Mouse (Mus musculus) embryonic fibroblast, embryonic 13.5 days (primary cell): ENCODE data around the gene Sfxn3. TPM values are rescaled to one million over a fixed set of nuclear protein-coding genes. Genes with fewer than 3 reads are reported as not detected.
"Not testable (repeated sequence)": the region's sequence is repeated elsewhere in the genome, so short reads cannot be mapped to it uniquely, and the experiment has no call there.

Experiments
- H3K27ac ChIP-seq: 2 replicates; pipeline ENCODE4 v1.5.1; 2012; ENCODE audit warnings: low read length, control low read depth, inconsistent platforms; ENCODE audit not compliant: insufficient read depth
- H3K4me1 ChIP-seq: 2 replicates; pipeline ENCODE4 v1.6.1; 2011; ENCODE audit warnings: low read length; ENCODE audit not compliant: control insufficient read depth, insufficient read depth
- H3K4me3 ChIP-seq: 2 replicates; pipeline ENCODE4 v1.5.1; 2011; ENCODE audit warnings: mild to moderate bottlenecking, control low read depth, low read length; ENCODE audit not compliant: insufficient read depth
- CTCF ChIP-seq: IDR thresholded peaks from 2 replicates; pipeline ENCODE4 v1.5.1; 2011; ENCODE audit warnings: mild to moderate bottlenecking, control low read depth, low read length, moderate library complexity, borderline replicate concordance; ENCODE audit not compliant: insufficient read depth
- POLR2A ChIP-seq: IDR thresholded peaks from 2 replicates; pipeline ENCODE4 v1.6.1; 2011; ENCODE audit warnings: low read depth, mild to moderate bottlenecking, control low read depth, low read length, moderate library complexity
- polyA plus RNA-seq: library from polyadenylated mRNA; stranded (reverse); fragments of >200 nt; gene quantifications from 2 replicates; pipeline ENCODE4 v1.2.4, GENCODE M21; 2011; ENCODE audit warnings: low read depth; ENCODE audit not compliant: missing spikeins, insufficient read length

Gene Sfxn3
- polyA plus RNA-seq, 1 experiment = 96.8 TPM

- no peak for TF ChIP-seq CTCF
- TF ChIP-seq POLR2A = no peak
- H3K4me1 ChIP-seq = no peaks in the 10 kb centered on the region
- no peak overlapping the region for H3K27ac ChIP-seq
These were observed 18.6 kb upstream of the Sfxn3 start for GRCm38 (mm10) chr19:45028746-45029145.

DNA sequence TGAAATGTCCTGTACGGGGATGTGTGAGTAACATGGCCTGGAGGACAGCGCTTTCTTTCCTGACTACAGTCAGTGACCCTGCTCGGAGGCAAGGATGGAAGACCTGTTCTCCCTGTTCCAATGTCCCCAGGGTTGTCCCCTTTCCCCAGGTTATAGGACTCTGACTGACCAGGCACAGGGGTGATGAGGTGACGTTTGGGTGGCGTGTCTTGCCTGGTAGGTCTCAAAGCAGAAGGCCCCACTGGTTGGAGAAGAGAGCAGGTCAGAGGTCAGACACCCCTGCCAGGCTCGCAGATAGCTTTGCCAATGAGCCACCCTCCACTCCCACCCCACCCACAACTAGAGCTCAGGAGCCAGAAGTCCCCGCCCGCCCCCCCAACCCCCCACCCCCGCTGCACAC, 17.7 kb upstream of the Sfxn3 start:
- H3K4me1 ChIP-seq = no peaks in the 10 kb centered on the region
- TF ChIP-seq CTCF (no peak), POLR2A (no peak)
- H3K4me3 ChIP-seq = no peak overlapping the region
- no peak overlapping the region for H3K27ac ChIP-seq

More at GRCm38 (mm10) chr19:45028746-45029145, 18.6 kb upstream of the Sfxn3 start:
- H3K4me3 ChIP-seq = no peak overlapping the region

DNA sequence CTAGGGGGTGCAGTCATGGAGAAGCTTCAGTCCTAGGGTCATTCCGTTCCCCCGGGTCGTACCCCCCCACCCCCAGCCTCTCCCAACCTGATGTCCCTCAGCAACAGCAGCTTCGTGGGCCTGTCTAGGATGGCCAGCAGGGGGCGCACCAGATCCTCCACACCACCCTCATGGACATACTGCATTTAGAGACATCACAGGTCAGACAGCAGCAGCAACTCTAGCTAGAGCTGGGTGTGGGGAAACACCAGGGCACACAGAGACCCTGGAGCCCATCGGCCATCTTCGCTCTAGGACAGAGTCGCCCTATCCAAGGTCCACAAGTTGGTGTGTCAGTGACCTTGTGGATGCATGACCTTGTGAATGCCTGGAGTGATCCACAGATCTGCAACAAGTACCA, 17.2 kb upstream of the Sfxn3 start:
- no peak overlapping the region for H3K27ac ChIP-seq
- no peak overlapping the region for H3K4me3 ChIP-seq
- TF ChIP-seq CTCF = peak; percentile 89
- TF ChIP-seq POLR2A = no peak
- H3K4me1 ChIP-seq = no peaks in the 10 kb centered on the region

GRCm38 (mm10) chr19:45030746-45031693, 16.3 kb upstream of the Sfxn3 start:
- TF ChIP-seq POLR2A (no peak), CTCF (peak; percentile 51; the same call in 1 of the 2 replicates)
- no peak overlapping the region for H3K4me3 ChIP-seq
- H3K27ac ChIP-seq = no peak overlapping the region
- H3K4me1 ChIP-seq = no peaks in the 10 kb centered on the region

DNA sequence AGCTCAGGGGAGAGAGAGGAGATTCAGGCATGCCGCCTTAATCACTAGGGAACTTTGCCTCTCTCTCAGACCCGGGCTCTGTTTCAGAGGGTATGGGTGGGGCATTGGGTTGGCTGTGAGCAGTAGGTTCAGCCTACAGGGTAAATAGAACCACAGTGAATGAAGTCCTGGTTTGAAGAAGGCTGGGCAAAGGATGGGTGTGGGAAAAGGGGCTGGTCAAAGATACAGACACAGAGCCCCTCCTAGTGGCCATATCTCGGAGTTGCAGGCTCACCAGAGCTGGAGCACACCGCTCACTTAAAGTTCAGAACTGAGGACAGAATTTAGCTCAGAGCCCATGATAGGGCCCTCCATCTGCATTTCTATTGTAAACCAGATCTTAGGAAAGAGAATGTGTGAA, 15.5 kb upstream of the Sfxn3 start:
- Histone ChIP-seq H3K27ac (no peak overlapping the region), H3K4me3 (no peak overlapping the region), H3K4me1 (no peaks in the 10 kb centered on the region)
- peak; percentile 54; the same call in 1 of the 2 replicates for TF ChIP-seq CTCF
- no peak for TF ChIP-seq POLR2A

DNA sequence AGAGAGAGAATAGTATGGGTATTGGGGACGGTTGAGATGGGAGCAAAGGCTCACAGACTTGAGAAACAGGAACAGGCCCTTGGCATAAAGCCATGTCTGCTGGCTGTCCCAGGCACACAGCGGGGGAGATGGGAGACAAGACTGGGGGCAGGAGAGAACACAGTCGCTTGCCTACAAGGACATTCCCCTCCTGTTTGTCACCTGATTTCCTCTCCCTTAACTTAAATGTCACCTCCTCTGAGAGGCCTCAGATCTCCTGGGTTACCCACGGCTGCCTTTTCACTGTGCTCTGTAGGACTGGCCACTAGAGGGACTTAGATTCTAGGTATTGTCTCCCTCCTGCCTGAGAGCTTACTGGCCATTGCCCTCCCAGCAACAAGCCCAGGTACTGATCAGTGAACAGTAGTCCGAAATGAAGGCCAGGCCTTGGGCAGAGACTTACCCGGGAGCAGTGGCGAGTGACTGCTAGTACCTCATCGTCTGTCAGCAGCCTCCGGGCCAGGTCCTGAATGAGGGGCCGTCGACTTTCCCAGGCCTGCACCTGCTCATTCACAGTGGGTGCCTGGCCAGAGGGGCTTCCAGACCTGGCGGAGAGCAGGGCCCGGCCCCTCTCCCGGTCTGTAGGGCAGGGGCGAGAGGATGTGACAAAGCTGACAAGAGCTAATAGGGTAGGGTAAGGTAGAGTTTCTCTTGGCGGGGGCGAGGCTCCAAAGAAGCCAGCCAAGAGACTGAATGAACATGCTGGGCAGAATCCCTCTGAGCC, 14.6 kb upstream of the Sfxn3 start:
- TF ChIP-seq POLR2A (no peak), CTCF (0 out of 2 replicates have a peak, but pooled peaks have one; percentile 16)
- no peak overlapping the region for H3K27ac ChIP-seq
- no peaks in the 10 kb centered on the region for H3K4me1 ChIP-seq
- no peak overlapping the region for H3K4me3 ChIP-seq

GRCm38 (mm10) chr19:45036867-45037266, 10.4 kb upstream of the Sfxn3 start:
- H3K27ac ChIP-seq = no peak overlapping the region
- TF ChIP-seq CTCF (peak; percentile 60; the same call in 1 of the 2 replicates), POLR2A (no peak)
- H3K4me1 ChIP-seq = no peaks in the 10 kb centered on the region
- no peak overlapping the region for H3K4me3 ChIP-seq

DNA sequence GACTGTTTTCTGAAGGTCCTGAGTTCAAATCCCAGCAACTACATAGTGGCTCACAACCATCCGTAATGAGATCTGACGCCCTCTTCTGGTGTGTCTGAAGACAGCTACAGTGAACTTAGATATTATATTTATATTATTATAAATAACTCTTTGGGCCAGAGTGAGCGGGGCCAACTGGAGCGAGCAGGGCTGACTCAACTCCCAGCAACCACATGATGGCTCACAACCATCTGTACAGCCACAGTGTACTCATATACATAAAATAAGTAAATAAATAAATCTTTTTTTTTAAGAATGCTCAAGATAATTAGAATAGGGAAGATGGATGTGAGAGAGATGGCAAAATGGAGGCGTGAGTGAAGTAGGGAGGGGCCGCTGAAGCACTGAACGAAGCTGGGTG, 9.1 kb upstream of the Sfxn3 start:
- not testable (repeated sequence) for H3K27ac ChIP-seq, H3K4me1 ChIP-seq, H3K4me3 ChIP-seq

DNA sequence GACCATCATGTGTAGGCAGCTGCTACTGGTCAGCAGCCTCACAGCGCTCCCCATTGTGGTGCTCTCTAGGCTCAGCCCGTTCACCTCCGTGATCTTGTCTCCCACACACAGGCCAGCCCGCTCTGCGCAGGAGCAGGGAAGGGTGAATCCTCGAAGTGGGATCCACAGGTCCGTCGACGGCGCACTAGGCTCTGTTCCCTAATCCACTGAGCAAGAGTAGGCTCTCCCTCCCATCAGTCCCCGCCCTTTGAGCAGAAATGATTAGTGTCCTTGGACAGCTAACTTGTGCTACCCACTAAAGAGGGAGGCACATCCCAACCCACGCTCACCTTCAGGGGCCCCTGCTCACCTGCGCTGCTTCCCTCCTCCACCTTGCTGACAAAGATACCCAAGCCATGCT, 7.1 kb upstream of the Sfxn3 start:
- Histone ChIP-seq H3K4me1 (no peaks in the 10 kb centered on the region), H3K27ac (no peak overlapping the region), H3K4me3 (no peak overlapping the region)
- no peak for TF ChIP-seq POLR2A
- TF ChIP-seq CTCF = no peak

- TF ChIP-seq POLR2A = no peak
- no peak for TF ChIP-seq CTCF
- H3K4me1 ChIP-seq = peaks cover 5% of the 10 kb centered on the region; the same call in 1 of the 2 replicates
- H3K4me3 ChIP-seq = no peak overlapping the region
- no peak overlapping the region for H3K27ac ChIP-seq
These were observed 2.8 kb upstream of the Sfxn3 start for GRCm38 (mm10) chr19:45044389-45044927.
